Mouse (Mus musculus) forebrain, postnatal 0 days (tissue): ENCODE measurements around the gene Gm6760. TPM values are rescaled to one million over a fixed set of nuclear protein-coding genes. Genes with fewer than 3 reads are reported as not detected.

Source experiments
- ATAC-seq: fragments of 200-750 bp; cut with Nextera tagmentation; 2 replicates; pipeline ENCODE4 v1.8.0; 2017; ENCODE audit warnings: mild to moderate bottlenecking, moderate library complexity
- DNase-seq: peaks from one replicate; pipeline ENCODE4 v3.0.0-alpha.2; 2015
- H3K27ac ChIP-seq: fragments of 300-500 bp; sonication (generic); 2 replicates; pipeline ENCODE4 v1.5.1; 2014; ENCODE audit warnings: low read depth, mild to moderate bottlenecking, antibody characterized with exemption, low read length, moderate library complexity, mixed read lengths
- H3K27me3 ChIP-seq: fragments of 300-500 bp; sonication (generic); 2 replicates; pipeline ENCODE4 v1.6.1; 2014; ENCODE audit warnings: mild to moderate bottlenecking, low read length, mixed read lengths; ENCODE audit not compliant: insufficient read depth
- H3K36me3 ChIP-seq: fragments of 300-500 bp; sonication (generic); 2 replicates; pipeline ENCODE4 v1.6.1; 2014; ENCODE audit warnings: mild to moderate bottlenecking, moderate library complexity; ENCODE audit not compliant: insufficient read depth
- H3K4me1 ChIP-seq: fragments of 300-500 bp; sonication (generic); 2 replicates; pipeline ENCODE4 v1.6.1; 2014; ENCODE audit warnings: antibody characterized with exemption; ENCODE audit not compliant: insufficient read depth
- H3K4me2 ChIP-seq: fragments of 300-500 bp; sonication (generic); 2 replicates; pipeline ENCODE4 v1.6.1; 2014; ENCODE audit warnings: low read depth, mild to moderate bottlenecking, moderate library complexity
- H3K4me3 ChIP-seq: fragments of 300-500 bp; sonication (generic); 2 replicates; pipeline ENCODE4 v1.5.1; 2014; ENCODE audit warnings: low read depth, low read length, mixed read lengths
- H3K9ac ChIP-seq: fragments of 300-500 bp; sonication (generic); 2 replicates; pipeline ENCODE4 v1.6.1; 2014; ENCODE audit warnings: mild to moderate bottlenecking
- H3K9me3 ChIP-seq: fragments of 300-500 bp; sonication (generic); 2 replicates; pipeline ENCODE4 v1.6.1; 2016; ENCODE audit warnings: low read length
- CTCF ChIP-seq: sonication (generic); IDR thresholded peaks from 2 replicates; pipeline ENCODE4 v1.5.1; 2016; ENCODE audit warnings: antibody characterized with exemption, control low read depth, low read depth
- WGBS: fragments of 180-500 bp; shearing (Covaris S2); extraction: QIAGEN DNeasy Blood & Tissue Kit; methylation state at CpG from one replicate; pipeline ENCODE4 v1.1.7; 2014; 5-methylcytosine and 5-hydroxymethylcytosine counted together
- polyA plus RNA-seq: library from polyadenylated mRNA; unstranded; fragments of >200 nt; fragmentation: Nextera tagmentation; extraction: Ambion mirVana; gene quantifications from 2 replicates; pipeline ENCODE4 v1.2.1, GENCODE M21; 2015
- total RNA-seq: library from RNA; depleted of rRNA; stranded (reverse); fragments of >200 nt; gene quantifications from 2 replicates; pipeline ENCODE4 v1.2.3, GENCODE M21; 2014; rRNA removed

Gm6760 gene
- total RNA-seq (not detected in 2 replicates), polyA plus RNA-seq (not detected in 2 replicates)

DNA sequence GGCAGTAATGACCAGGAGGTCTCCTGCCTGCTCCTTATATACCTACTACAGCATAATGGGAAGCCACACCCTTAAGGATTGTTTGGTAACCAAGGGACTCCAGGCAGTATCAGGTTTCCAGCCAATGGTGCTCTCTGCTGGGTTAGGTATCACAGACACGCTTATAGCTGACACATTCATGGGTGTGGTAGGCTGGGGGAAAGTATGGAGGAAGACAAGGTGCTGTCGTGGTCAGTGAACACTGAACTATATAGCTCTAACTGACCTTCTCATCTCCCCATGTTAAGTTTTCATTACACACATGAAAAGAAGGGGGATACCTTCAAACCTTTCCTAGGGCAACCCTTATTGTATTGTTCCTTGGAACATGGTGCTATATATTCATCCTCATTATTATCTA, at the start of gene Gm6760:
Gm6760 (minus strand) TSS at position 101 of the 400 bp plus-strand sequence.
- no peaks in the 10 kb centered on the region for H3K4me1 ChIP-seq
- H3K27ac ChIP-seq, result no peak within 1 kb of the TSS
- no peaks in the 10 kb centered on the region for H3K36me3 ChIP-seq
- no peak within 1 kb of the TSS for H3K9ac ChIP-seq
- no peak within 1 kb of the TSS for H3K4me2 ChIP-seq
- WGBS, result 77% methylated on average over 2 of the region's 2 CpGs
- DNase-seq, result no peak
- no peak for ATAC-seq
- H3K27me3 ChIP-seq, result no peaks in the 10 kb centered on the region
- no peak for TF ChIP-seq CTCF
- H3K9me3 ChIP-seq, result no peaks in the 10 kb centered on the region
- H3K4me3 ChIP-seq, result no peak within 1 kb of the TSS

DNA sequence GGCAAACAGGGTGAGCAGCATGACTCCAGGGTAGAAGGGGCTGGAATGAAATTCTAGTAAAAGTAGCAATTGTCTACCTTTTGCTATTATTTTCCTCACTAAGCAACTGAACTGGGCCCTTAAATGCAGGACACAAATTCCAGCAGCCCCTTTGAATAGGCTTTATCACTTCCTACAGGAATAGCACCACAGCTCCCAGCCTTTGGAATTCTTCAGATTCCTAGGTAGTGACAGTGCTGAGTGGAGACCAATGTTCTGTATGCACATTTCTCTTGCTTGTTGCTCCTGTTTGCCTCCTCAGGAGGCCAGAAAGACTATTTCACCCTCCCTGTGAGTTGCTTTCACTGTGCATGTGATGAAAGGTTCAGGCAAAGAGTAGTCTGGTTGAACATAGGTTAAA, 29.2 kb upstream of the Gm6760 start:
- ATAC-seq (no peak), DNase-seq (no peak)
- H3K9me3 ChIP-seq, result no peaks in the 10 kb centered on the region
- no peaks in the 10 kb centered on the region for H3K4me1 ChIP-seq
- no peak overlapping the region for H3K4me3 ChIP-seq
- H3K9ac ChIP-seq, result no peak overlapping the region
- no peak overlapping the region for H3K4me2 ChIP-seq
- H3K36me3 ChIP-seq, result no peaks in the 10 kb centered on the region
- no peak overlapping the region for H3K27ac ChIP-seq
- TF ChIP-seq CTCF, result no peak
- no peaks in the 10 kb centered on the region for H3K27me3 ChIP-seq

DNA sequence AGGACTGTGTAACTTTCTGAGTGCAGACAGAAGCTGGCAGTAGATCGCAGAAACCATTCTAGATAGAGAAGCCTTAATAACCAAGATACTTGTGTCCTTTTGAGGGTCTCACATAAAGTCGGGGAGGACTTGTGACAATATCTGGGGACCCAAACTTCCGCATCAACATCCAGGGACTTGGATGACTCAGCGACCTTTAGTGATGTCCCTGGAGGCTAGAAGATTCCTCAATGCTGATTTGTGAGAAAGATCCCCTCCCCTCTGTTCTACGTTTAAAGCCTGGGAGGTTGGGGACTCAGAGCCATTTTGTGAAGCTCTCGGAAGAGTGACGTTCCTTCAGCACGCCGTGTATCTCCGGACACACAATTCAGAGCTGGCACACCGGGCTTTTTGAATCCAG, 21.2 kb upstream of the Gm6760 start, which contains the start of gene 3830417A13Rik:
3830417A13Rik (plus strand) TSS at position 301 of the 400 bp plus-strand sequence.
- H3K36me3 ChIP-seq, result no peaks in the 10 kb centered on the region
- 85% methylated on average over 11 of the region's 11 CpGs for WGBS
- no peaks in the 10 kb centered on the region for H3K27me3 ChIP-seq
- ATAC-seq (no peak), DNase-seq (no peak)
- no peak for TF ChIP-seq CTCF
- H3K9ac ChIP-seq, result no peak within 1 kb of the TSS
- H3K4me2 ChIP-seq, result no peak within 1 kb of the TSS
- no peak within 1 kb of the TSS for H3K4me3 ChIP-seq
- H3K9me3 ChIP-seq, result no peaks in the 10 kb centered on the region
- no peaks in the 10 kb centered on the region for H3K4me1 ChIP-seq
- no peak within 1 kb of the TSS for H3K27ac ChIP-seq

Other genes with a start within 250 kb of the Gm6760 start
- gene 3830417A13Rik, start 21.4 kb upstream of the Gm6760 start, total RNA-seq, result not detected in 2 replicates
- gene 3830417A13Rik, start 21.4 kb upstream of the Gm6760 start, polyA plus RNA-seq, result not detected in 2 replicates
- 20.4 and 23.8 TPM in 2 replicates for gene Slitrk4, start 124.8 kb upstream of the Gm6760 start, total RNA-seq
- gene Slitrk4, start 124.8 kb upstream of the Gm6760 start, polyA plus RNA-seq, result 9.6 and 17.3 TPM in 2 replicates